Mouse (Mus musculus): Measurements from ENCODE around the gene Lipt2. TPM values are rescaled to one million over a fixed set of nuclear protein-coding genes. Genes with fewer than 3 reads are reported as not detected.
A peak's percentile ranks its signal among the peaks of the same experiment; 100 is the strongest.

Lipt2 gene
- total RNA-seq, 2 experiments from 2014 or later: 5.5 to 11.8 TPM

- no peak for ATAC-seq (replicated peaks; ENCODE audit: poor library complexity)
Observed at GRCm38 (mm10) chr7:100168654-100169053, 9.6 kb downstream of the Lipt2 start.

DNA sequence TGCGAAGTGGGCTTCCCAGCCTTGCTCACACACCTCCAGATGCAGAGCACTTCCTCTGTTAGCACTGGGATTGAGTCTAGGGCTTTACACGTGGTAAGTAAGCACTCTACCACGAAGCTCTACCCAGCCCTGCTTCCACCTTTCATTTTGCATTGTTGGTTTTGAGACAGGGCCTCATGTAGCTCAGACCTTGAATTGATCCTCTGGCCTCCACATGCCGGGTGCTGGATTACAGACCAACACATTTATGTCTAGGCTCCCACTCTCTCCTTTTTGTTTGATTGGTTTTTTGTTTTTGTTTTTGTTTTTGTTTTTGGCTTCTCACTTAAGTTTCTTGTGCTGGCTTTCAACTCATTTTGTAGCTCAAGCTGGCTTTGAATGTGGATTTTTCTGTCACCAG is 11.7 kb downstream of the Lipt2 start:
- ATAC-seq (replicated peaks; ENCODE audit: poor library complexity): no peak

DNA sequence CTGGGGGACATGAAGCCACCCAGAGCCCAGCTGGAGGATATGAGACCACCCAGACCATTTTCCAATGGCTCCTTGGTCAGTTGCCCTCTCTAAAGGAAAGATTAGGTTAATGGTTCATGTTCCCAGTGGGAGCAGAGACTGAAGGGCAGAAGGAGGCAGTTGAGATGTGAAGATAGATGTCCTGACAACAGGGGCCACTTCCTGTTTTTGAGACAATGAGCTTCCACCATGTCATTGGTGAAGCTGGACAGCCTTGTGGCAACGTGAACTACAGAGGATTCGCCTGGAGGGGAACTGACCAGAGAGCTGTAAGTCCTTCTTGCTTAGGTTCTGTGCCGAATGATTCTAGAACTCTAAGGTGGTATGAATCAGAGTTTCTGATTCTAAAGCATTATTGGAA is 17.2 kb downstream of the Lipt2 start, which contains the start of gene Kcne3:
TSS of gene Kcne3 (plus strand) at position 234 of the 400 bp plus-strand sequence.
- ATAC-seq (replicated peaks; ENCODE audit: poor library complexity): peak; percentile 19

DNA sequence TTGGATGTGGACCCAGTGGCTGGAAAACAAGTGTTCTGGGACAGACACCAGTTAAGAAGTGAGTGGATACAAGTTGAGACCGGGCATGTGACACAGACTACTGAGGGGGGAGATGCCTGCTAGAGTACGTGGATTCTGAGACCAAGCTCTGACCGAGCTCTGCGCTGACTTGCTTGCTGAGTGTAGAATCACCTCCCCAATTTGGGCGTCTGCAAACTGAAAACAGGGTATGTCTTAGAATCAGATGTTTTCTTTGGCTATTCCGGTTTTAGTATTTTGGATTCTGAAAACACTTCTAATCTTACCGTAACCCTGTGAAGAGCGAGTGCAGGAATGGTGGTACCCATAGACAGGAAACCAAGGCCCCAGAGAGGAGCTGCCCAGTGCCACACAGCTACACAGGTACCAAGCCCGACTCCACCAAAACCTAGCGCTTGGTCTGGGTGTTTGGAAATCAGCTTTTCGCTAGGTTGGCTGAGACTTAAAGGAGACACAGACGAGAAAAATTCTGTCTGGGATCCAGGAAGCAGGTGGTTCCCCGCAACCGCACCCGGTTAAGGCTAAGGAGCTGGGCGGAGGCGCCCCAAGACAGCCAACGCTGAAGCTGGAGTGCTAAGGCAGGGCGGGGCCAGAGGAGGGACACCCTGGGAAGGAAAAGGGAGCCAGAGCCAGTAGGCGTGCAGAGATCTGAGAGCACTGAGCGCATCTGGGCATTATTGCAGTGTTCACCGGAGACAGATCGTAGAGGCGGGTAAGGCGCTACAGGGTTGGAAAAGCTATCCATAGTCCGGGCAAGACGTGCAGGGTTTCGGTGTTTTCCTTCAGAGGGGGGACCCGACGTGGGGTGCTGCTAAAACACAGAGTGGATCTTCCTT is 19.2 kb downstream of the Lipt2 start:
- peak; percentile 74 for ATAC-seq (replicated peaks; ENCODE audit: poor library complexity)

- peak; percentile 3; the same call in 1 of the 2 replicates for ATAC-seq (replicated peaks; ENCODE audit: poor library complexity)
Observed at GRCm38 (mm10) chr7:100178891-100179233, 19.8 kb downstream of the Lipt2 start.

GRCm38 (mm10) chr7:100179394-100179793 is 20.3 kb downstream of the Lipt2 start:
- peak; percentile 72 for ATAC-seq (replicated peaks; ENCODE audit: poor library complexity)

GRCm38 (mm10) chr7:100179836-100180407 is 20.8 kb downstream of the Lipt2 start:
- ATAC-seq (replicated peaks; ENCODE audit: poor library complexity): no peak; the same call in 1 of the 2 replicates

DNA sequence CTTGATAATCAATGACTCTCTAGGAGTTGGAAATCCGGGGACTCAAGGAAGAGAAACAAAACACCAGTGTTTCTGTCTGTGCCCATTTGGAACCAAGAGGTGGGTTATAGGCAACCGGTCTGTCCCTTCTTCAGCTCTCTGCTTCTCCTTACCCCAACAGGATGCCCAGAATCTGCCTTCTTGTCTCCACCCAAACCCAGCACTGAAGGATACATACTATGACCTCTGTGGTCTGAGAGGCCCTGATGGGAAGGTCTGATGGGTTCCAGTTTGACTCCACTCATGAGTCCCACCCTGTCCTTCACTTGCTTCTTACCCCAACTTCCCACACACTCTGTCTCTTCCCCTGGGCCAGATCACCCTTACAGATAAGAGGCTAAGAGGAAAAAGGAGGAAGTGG is 22.1 kb downstream of the Lipt2 start:
- no peak for ATAC-seq (replicated peaks; ENCODE audit: poor library complexity)

- ATAC-seq (replicated peaks; ENCODE audit: poor library complexity): no peak
Observed at GRCm38 (mm10) chr7:100181614-100182013, 22.5 kb downstream of the Lipt2 start.

DNA sequence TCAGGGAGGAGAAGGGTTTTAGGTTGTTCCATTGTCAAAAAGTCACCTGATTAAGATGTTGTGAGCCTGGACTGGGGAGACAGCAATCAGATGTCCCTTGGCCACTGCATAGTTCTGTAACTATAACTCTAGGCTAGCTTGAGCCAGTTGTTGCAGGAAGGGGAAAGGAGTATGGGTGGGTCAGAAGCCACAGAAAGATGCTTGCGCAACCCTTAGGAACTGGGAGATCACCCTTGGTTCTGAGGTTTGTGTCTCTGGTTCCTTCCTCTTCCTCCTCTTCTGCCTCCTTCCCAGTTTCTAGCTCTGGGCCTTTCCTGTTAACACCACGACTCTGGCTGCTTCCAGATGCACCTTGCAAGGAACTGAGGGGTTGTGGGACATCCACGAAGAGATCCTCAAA is 23.3 kb downstream of the Lipt2 start:
- ATAC-seq (replicated peaks; ENCODE audit: poor library complexity): peak; percentile 52

- ATAC-seq (replicated peaks; ENCODE audit: poor library complexity): peak; percentile 83
Observed at GRCm38 (mm10) chr7:100187601-100188000, 28.5 kb downstream of the Lipt2 start.

DNA sequence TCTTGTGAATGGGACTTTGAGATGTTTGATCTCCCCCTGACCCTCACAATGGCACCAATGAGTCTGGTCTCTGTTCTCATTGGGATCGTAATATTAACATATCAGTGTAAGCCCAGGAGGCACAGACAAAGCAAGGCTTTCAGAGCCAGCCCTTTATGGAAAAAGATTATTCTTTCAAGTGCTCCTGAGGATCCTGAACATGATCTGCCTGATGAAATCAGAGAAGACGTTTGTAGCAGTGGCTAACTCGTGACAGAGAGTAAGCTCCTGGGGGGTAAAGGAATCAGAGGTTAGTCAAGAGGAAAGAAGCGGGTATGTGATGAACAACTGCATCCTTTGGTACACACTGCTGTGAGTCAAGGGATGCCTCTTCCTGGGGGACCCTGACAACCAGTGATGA is 31.1 kb downstream of the Lipt2 start:
- no peak for ATAC-seq (replicated peaks; ENCODE audit: poor library complexity)

GRCm38 (mm10) chr7:100190778-100191177 is 31.7 kb downstream of the Lipt2 start:
- peak; percentile 94 for ATAC-seq (replicated peaks; ENCODE audit: poor library complexity)

- no peak for ATAC-seq (replicated peaks; ENCODE audit: poor library complexity)
Observed at GRCm38 (mm10) chr7:100201191-100201590, 42.1 kb downstream of the Lipt2 start.

DNA sequence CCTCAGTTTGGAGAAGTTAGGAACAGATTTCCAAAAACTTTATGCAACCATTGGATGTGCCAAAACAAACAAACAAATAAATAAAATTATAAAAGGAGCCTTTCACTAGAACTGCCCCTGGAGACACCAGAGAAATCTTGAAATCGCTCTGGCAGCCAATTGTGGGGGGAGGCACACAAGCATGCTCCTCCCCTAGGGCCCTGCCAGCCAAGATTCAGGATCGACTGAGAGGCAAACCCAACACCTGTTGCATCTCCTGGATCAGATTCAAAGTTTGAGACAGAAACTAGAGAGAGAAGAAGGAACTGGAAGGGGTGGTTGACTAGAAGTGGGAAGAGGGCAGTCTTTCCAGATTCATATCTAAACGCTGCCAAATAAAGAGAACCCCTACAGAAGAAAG is 44.5 kb downstream of the Lipt2 start:
- no peak for ATAC-seq (replicated peaks; ENCODE audit: poor library complexity)

DNA sequence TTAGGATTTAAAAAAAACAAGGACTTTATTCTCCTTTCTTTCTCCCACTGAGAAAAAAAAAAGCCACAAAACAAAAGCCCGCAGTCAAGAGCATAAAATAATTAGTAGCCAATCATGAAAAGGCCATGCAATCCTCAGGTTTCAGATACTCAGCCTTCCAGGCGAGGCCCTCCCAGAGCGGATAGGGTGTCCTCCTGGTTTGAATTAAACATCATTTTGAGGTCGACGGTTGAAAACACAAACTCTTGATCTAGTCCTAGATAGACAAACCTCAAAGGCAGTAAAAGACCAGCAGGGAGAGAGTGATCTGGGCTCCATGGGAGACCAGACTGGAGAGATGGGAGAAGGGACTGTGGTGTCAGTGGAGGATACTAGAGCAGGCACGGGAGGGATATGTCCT is 45.8 kb downstream of the Lipt2 start:
- no peak for ATAC-seq (replicated peaks; ENCODE audit: poor library complexity)

DNA sequence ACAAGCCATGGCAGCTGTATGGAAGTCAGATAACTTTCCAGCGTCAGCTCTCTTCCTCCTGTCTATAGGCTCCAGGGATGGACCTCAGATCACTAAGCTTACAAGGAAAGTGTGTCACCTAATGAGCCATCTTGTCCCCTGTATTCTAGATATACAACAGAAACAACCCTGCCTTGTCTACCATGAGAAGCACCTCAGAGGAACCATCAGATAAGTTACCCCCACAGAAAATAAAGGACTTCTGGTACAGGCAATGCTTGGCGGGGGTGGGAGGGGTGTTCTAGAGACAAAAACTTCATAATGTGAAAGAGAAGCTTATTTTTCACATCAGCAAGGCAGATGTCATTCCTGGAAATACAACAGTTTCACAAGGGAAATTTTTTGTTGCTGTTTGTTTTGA is 47.1 kb downstream of the Lipt2 start:
- ATAC-seq (replicated peaks; ENCODE audit: poor library complexity): no peak

GRCm38 (mm10) chr7:100207886-100208285 is 48.8 kb downstream of the Lipt2 start:
- ATAC-seq (replicated peaks; ENCODE audit: poor library complexity): peak; percentile 58
